Mouse (Mus musculus) cerebellum, adult 8-10 months (tissue): ENCODE measurements around the gene Olfr1428.
"Not testable (repeated sequence)": the region's sequence is repeated elsewhere in the genome, so short reads cannot be mapped to it uniquely, and the experiment has no call there.

Experiments used
- DNase-seq: peaks from one replicate; pipeline ENCODE4 v3.0.0; 2022

Gene Olfr1428

GRCm38 (mm10) chr19:12115797-12116196 lies at the start of gene Olfr1428:
TSS of gene Olfr1428 (minus strand) at chr19:12115897.
- DNase-seq = no peak

- DNase-seq = no peak
These were observed 29.8 kb upstream of the Olfr1428 start for GRCm38 (mm10) chr19:12145452-12145851.

- DNase-seq = no peak
These were observed 27.7 kb upstream of the Olfr1428 start for GRCm38 (mm10) chr19:12143356-12143755.

- DNase-seq = no peak
These were observed 18.6 kb upstream of the Olfr1428 start for GRCm38 (mm10) chr19:12134289-12134688.

GRCm38 (mm10) chr19:12123103-12123502 lies 7.4 kb upstream of the Olfr1428 start, which contains the start of gene Olfr76:
TSS of gene Olfr76 (minus strand) at chr19:12123203.
- no peak for DNase-seq

GRCm38 (mm10) chr19:12116464-12116863 lies 767 bp upstream of the Olfr1428 start:
- no peak for DNase-seq

GRCm38 (mm10) chr19:12113807-12114206 lies 1.9 kb downstream of the Olfr1428 start:
- DNase-seq = no peak

- DNase-seq = no peak
These were observed 11.2 kb downstream of the Olfr1428 start for GRCm38 (mm10) chr19:12104541-12104940.

GRCm38 (mm10) chr19:12103234-12103633 lies 12.5 kb downstream of the Olfr1428 start, which contains the start of gene Olfr1427:
TSS of gene Olfr1427 (minus strand) at chr19:12103334.
- DNase-seq = no peak

- no peak for DNase-seq
These were observed 23.8 kb downstream of the Olfr1428 start, which contains the start of gene Olfr1426 for GRCm38 (mm10) chr19:12091913-12092312. TSS of gene Olfr1426 (minus strand) at chr19:12092013.

- not testable (repeated sequence) for DNase-seq
These were observed 38.1 kb downstream of the Olfr1428 start, which contains the start of gene Olfr1425 for GRCm38 (mm10) chr19:12077631-12078030. TSS of gene Olfr1425 (minus strand) at chr19:12077731.

GRCm38 (mm10) chr19:12069546-12069945 lies 46.2 kb downstream of the Olfr1428 start:
- not testable (repeated sequence) for DNase-seq

GRCm38 (mm10) chr19:12067806-12068205 lies 47.9 kb downstream of the Olfr1428 start:
- DNase-seq = not testable (repeated sequence)

GRCm38 (mm10) chr19:12062582-12062981 lies 53.1 kb downstream of the Olfr1428 start, which contains the start of gene Olfr1424:
TSS of gene Olfr1424 (minus strand) at chr19:12062682.
- not testable (repeated sequence) for DNase-seq
